Mouse (Mus musculus) CH12.LX (cell line): ENCODE results near the gene Timm22. TPM values are rescaled to one million over a fixed set of nuclear protein-coding genes. Genes with fewer than 3 reads are reported as not detected.

Experiments used
- DNase-seq: peaks from one replicate; pipeline ENCODE4 v3.0.0-alpha.2; 2013; ENCODE audit errors: extremely low read depth
- H3K27ac ChIP-seq: 2 replicates; pipeline ENCODE4 v1.5.1; 2012; ENCODE audit warnings: low read depth, mild to moderate bottlenecking, control low read depth, moderate library complexity; ENCODE audit not compliant: insufficient read depth
- H3K27me3 ChIP-seq: replicated peaks from 2 replicates; pipeline ENCODE3; 2012; ENCODE audit warnings: inconsistent platforms
- H3K36me3 ChIP-seq, 2 experiments: replicated peaks in 1 of 2; 2 replicates each; pipeline versions ENCODE3 to v1.6.1; 2012; ENCODE audit warnings: inconsistent platforms in 1 of 2, low read length in 1 of 2, mild to moderate bottlenecking in 1 of 2, mixed read lengths in 1 of 2, moderate library complexity in 1 of 2; ENCODE audit not compliant: control insufficient read depth in 1 of 2, insufficient read depth in 1 of 2
- H3K4me1 ChIP-seq, 2 experiments: 2 replicates each; pipeline ENCODE4 v1.6.1; 2012; ENCODE audit warnings: inconsistent platforms in 1 of 2, moderate library complexity in 1 of 2; ENCODE audit not compliant: insufficient read depth in 2 of 2, control insufficient read depth in 1 of 2
- H3K4me2 ChIP-seq: 2 replicates; pipeline ENCODE4 v1.6.1; 2012; ENCODE audit warnings: low read depth, mild to moderate bottlenecking, control low read depth; ENCODE audit not compliant: poor library complexity, insufficient read depth, severe bottlenecking
- H3K4me3 ChIP-seq, 3 experiments: fragments of 150-350 bp in 1 of 3; sonication (generic) in 1 of 3; replicated peaks in 1 of 3; 2 replicates each; pipeline versions ENCODE3 to v1.5.1; 2011 to 2012; ENCODE audit warnings: low read depth in 2 of 3, low read length in 2 of 3, mild to moderate bottlenecking in 2 of 3, moderate library complexity in 2 of 3, control low read depth in 1 of 3, improper control_type of control experiment in 1 of 3, inconsistent platforms in 1 of 3, mixed read lengths in 1 of 3; ENCODE audit not compliant: poor library complexity in 1 of 3
- H3K79me2 ChIP-seq: replicated peaks from 2 replicates; pipeline ENCODE4 v1.6.1; 2012; ENCODE audit warnings: mild to moderate bottlenecking, moderate library complexity; ENCODE audit not compliant: control insufficient read depth, poor library complexity, insufficient read depth, severe bottlenecking; ENCODE audit errors: extremely low read depth
- H3K9ac ChIP-seq: 2 replicates; pipeline ENCODE4 v1.6.1; 2012; ENCODE audit warnings: low read depth, mild to moderate bottlenecking, control low read depth, moderate library complexity; ENCODE audit not compliant: insufficient read depth
- H3K9me3 ChIP-seq: replicated peaks from 2 replicates; pipeline ENCODE3; 2012; ENCODE audit warnings: low read length, inconsistent platforms, mixed read lengths
- CTCF ChIP-seq, 2 experiments: IDR thresholded peaks in 1 of 2; conservative IDR thresholded peaks in 1 of 2; 2 replicates each; pipeline ENCODE4 v1.5.1; 2011 to 2012; ENCODE audit warnings: low read depth in 2 of 2, low read length in 2 of 2, improper control_type of control experiment in 1 of 2, inconsistent platforms in 1 of 2, mild to moderate bottlenecking in 1 of 2, moderate library complexity in 1 of 2
- EP300 ChIP-seq: IDR thresholded peaks from 2 replicates; pipeline ENCODE4 v1.6.1; 2011; ENCODE audit warnings: low read length, improper control_type of control experiment
- HCFC1 ChIP-seq: IDR thresholded peaks from 2 replicates; pipeline ENCODE4 v1.6.1; 2012; ENCODE audit warnings: low read depth, mild to moderate bottlenecking, inconsistent platforms, low read length, improper control_type of control experiment
- IRF4 ChIP-seq: IDR thresholded peaks from 2 replicates; pipeline ENCODE4 v1.6.1; 2014; ENCODE audit warnings: low read depth, mild to moderate bottlenecking, inconsistent platforms, low read length, improper control_type of control experiment
- JUN ChIP-seq: IDR thresholded peaks from 2 replicates; pipeline ENCODE4 v1.6.1; 2011; ENCODE audit warnings: low read depth, mild to moderate bottlenecking, low read length, improper control_type of control experiment, moderate library complexity; ENCODE audit not compliant: insufficient read depth
- JUND ChIP-seq: conservative IDR thresholded peaks from 2 replicates; pipeline ENCODE4 v1.6.1; 2011; ENCODE audit warnings: low read depth, low read length, improper control_type of control experiment
- KAT2A ChIP-seq: IDR thresholded peaks from 2 replicates; pipeline ENCODE4 v1.6.1; 2012; ENCODE audit warnings: low read length, improper control_type of control experiment, inconsistent platforms; ENCODE audit not compliant: insufficient replicate concordance
- MAZ ChIP-seq: IDR thresholded peaks from 2 replicates; pipeline ENCODE4 v1.6.1; 2012; ENCODE audit warnings: low read depth, mild to moderate bottlenecking, inconsistent platforms, low read length, improper control_type of control experiment, moderate library complexity
- MXI1 ChIP-seq: IDR thresholded peaks from 2 replicates; pipeline ENCODE4 v1.6.1; 2011; ENCODE audit warnings: mild to moderate bottlenecking, low read depth, low read length, improper control_type of control experiment
- NRF1 ChIP-seq: IDR thresholded peaks from 2 replicates; pipeline ENCODE4 v1.6.1; 2014; ENCODE audit warnings: low read depth, mild to moderate bottlenecking, inconsistent platforms, low read length, improper control_type of control experiment, moderate library complexity
- RAD21 ChIP-seq: IDR thresholded peaks from 2 replicates; pipeline ENCODE4 v1.6.1; 2011; ENCODE audit warnings: low read depth, mild to moderate bottlenecking, low read length, improper control_type of control experiment, moderate library complexity
- RCOR1 ChIP-seq: conservative IDR thresholded peaks from 2 replicates; pipeline ENCODE4 v1.6.1; 2012; ENCODE audit warnings: low read depth, mild to moderate bottlenecking, inconsistent platforms, low read length, improper control_type of control experiment
- SMC3 ChIP-seq: IDR thresholded peaks from 2 replicates; pipeline ENCODE4 v1.6.1; 2011; ENCODE audit warnings: low read depth, low read length, improper control_type of control experiment
- TCF12 ChIP-seq: IDR thresholded peaks from 2 replicates; pipeline ENCODE4 v1.6.1; 2014; ENCODE audit warnings: low read depth, mild to moderate bottlenecking, inconsistent platforms, low read length, improper control_type of control experiment
- UBTF ChIP-seq: IDR thresholded peaks from 2 replicates; pipeline ENCODE4 v1.6.1; 2012; ENCODE audit warnings: low read depth, mild to moderate bottlenecking, inconsistent platforms, low read length, improper control_type of control experiment, moderate library complexity
- USF1 ChIP-seq: IDR thresholded peaks from 2 replicates; pipeline ENCODE4 v1.6.1; 2014; ENCODE audit warnings: low read depth, mild to moderate bottlenecking, inconsistent platforms, low read length, improper control_type of control experiment
- USF2 ChIP-seq: conservative IDR thresholded peaks from 2 replicates; pipeline ENCODE4 v1.6.1; 2011; ENCODE audit warnings: low read depth, low read length, improper control_type of control experiment
- ZKSCAN1 ChIP-seq: IDR thresholded peaks from 2 replicates; pipeline ENCODE4 v1.6.1; 2012; ENCODE audit warnings: low read depth, inconsistent platforms, low read length, improper control_type of control experiment, borderline replicate concordance
- ZMIZ1 ChIP-seq: IDR thresholded peaks from 2 replicates; pipeline ENCODE4 v1.6.1; 2012; ENCODE audit warnings: low read depth, mild to moderate bottlenecking, inconsistent platforms, low read length, improper control_type of control experiment
- dilution Hi-C: fragments of 300-500 bp; cut with MboI; formaldehyde crosslinking; loops from 2 replicates; pipeline ENCODE4 v1.14.3; 2020; ENCODE audit warnings: low sequenced_read_pairs; ENCODE audit not compliant: extremely low pct_unique_long_range_greater_than_20kb, extremely low pct_ligation_motif_present
- in situ Hi-C: fragments of 300-500 bp; cut with MboI; formaldehyde crosslinking; loops from 3 replicates; pipeline ENCODE4 v1.14.3; 2019; ENCODE audit warnings: low sequenced_read_pairs, low pct_ligation_motif_present, low pct_unique_long_range_greater_than_20kb, mixed read lengths
- polyA plus RNA-seq: library from polyadenylated mRNA; unstranded; fragments of >175 nt; gene quantifications from 2 replicates; pipeline ENCODE4 v1.2.1, GENCODE M21; 2012; ENCODE audit warnings: low read depth; ENCODE audit not compliant: insufficient read length
- total RNA-seq, 2 experiments: library from RNA; depleted of rRNA; stranded (reverse); fragments of 300-350 nt in 1 of 2; fragments of >200 nt in 1 of 2; gene quantifications; 2 replicates each; pipeline ENCODE4 v1.2.3; 2012 to 2014

The Timm22 gene
- total and polyA plus RNA-seq, 3 experiments = 44.6 to 81.4 (median 53.8) TPM

DNA sequence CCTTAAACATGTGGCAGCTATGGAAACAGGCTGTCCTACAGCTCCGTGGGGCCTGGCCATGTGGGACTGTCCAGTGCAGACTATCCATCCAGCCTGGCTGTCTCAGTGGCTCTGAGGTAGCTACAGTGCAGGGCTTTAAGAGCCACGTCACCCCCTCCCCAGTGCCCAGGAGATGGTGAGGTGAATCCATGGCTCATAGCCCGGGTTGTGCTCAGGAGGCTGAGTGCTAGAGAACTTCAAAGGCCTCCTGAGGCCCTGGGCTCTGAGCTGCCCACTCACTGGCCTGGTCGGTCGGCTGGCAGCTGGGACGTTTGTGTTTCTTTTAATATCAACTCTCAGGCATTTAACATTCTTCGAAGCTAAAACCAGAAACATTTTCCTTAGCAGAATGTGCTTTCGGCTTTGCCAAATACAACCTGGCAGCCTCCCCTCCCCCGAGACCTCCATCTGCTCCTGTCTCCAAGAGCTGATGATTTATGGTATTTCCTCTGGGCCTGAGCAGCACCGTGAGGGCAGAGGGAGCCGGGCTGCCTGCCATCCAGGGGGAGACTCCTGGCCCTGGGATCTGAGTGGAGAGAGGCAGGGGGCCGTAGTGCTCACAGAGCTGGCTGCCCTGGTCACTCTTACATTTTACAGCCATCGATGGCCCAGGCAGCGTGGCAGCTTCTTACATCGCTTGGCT is 42.9 kb downstream of the Timm22 start:
- no peak for DNase-seq
- Histone ChIP-seq H3K27me3 (no peaks in the 10 kb centered on the region), H3K9ac (no peak overlapping the region), H3K27ac (no peak overlapping the region), H3K36me3 (peaks cover 49 to 91% of the 10 kb centered on the region in 2 experiments), H3K4me2 (no peak overlapping the region), H3K9me3 (no peaks in the 10 kb centered on the region), H3K4me3 (no peak overlapping the region)
- in situ Hi-C loops = loop anchor here (10.0 kb wide), 1 partner anchor 195 kb away; no protein-coding TSS in a partner anchor
- TF ChIP-seq USF2 (no peak), EP300 (no peak), SMC3 (no peak), JUN (no peak), MXI1 (no peak), ZMIZ1 (no peak), JUND (no peak), NRF1 (no peak)
- TF ChIP-seq, all 38 proteins: peak for 0
- Histone ChIP-seq H3K79me2 (no peaks in the 10 kb centered on the region), H3K4me1 (peaks cover 10 to 22% of the 10 kb centered on the region in 2 experiments)
- dilution Hi-C loops = no loop called here

DNA sequence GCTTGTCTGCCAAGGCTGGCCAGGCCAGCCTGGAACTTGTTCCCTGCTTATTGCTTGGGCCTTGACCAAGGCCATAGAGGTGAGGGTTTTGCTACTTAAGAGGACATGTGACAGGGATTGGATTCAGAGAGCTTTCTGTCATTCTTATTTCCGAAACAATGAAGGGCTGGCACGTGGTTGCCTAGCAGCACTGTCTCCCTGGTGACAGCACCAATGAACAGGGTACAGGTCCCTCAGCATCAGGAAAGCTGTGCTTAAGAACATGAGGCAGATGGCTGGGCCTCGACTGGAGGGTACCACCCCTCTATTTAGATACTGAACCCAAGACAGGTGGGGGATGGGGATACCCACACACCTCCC is 43.4 kb downstream of the Timm22 start:
- no peaks in the 10 kb centered on the region for H3K79me2 ChIP-seq
- peaks cover 10 to 22% of the 10 kb centered on the region in 2 experiments for H3K4me1 ChIP-seq
- H3K27ac ChIP-seq = no peak overlapping the region
- no peak overlapping the region for H3K4me3 ChIP-seq
- TF ChIP-seq USF1 = no peak
- TF ChIP-seq ZKSCAN1 = no peak
- TF ChIP-seq IRF4 = no peak
- no peak for TF ChIP-seq EP300
- TF ChIP-seq TCF12 = no peak
- TF ChIP-seq UBTF = no peak
- no peak for TF ChIP-seq ZMIZ1
- no peak for TF ChIP-seq SMC3
- no peak for TF ChIP-seq CTCF (conservative IDR thresholded peaks at IDR 0.05 in 1 of 2, IDR thresholded peaks at IDR 0.05 in 1 of 2; ENCODE audit: low read depth in 2 of 2, low read length in 2 of 2)
- TF ChIP-seq MAZ = no peak
- no peak for TF ChIP-seq KAT2A
- no peak for TF ChIP-seq HCFC1
- no peak for TF ChIP-seq RCOR1
- no peak for TF ChIP-seq RAD21
- no peaks in the 10 kb centered on the region for H3K9me3 ChIP-seq
- H3K36me3 ChIP-seq = peaks cover 51 to 91% of the 10 kb centered on the region in 2 experiments
- in situ Hi-C loops = loop anchor here (10.0 kb wide), 1 partner anchor 195 kb away; no protein-coding TSS in a partner anchor
- no peak for DNase-seq
- no peak overlapping the region for H3K9ac ChIP-seq
- no peak overlapping the region for H3K4me2 ChIP-seq
- dilution Hi-C loops = no loop called here
- H3K27me3 ChIP-seq = no peaks in the 10 kb centered on the region
